Mouse (Mus musculus): ENCODE data around the gene Wfdc10.

Gene Wfdc10

DNA sequence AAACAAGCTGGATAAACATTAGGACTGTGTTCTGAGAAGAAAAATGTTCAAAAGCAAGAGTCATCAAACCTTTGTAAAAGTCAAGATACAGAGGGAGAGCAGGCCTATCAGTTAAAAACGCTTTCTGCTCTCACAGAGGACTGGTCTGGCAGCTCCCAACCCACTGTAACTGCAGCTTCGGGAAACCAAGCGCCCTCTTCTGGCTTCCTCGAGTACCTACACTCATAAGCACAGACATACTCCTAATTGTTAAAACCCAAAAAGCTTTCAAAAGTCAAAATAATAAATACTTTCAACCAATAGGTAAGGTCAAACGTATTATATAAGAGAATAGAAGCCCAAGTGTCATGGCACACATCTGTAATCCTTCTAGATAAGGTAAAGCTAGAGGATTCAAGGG, 48.4 kb downstream of the Wfdc10 start:
- no peak for DNase-seq

DNA sequence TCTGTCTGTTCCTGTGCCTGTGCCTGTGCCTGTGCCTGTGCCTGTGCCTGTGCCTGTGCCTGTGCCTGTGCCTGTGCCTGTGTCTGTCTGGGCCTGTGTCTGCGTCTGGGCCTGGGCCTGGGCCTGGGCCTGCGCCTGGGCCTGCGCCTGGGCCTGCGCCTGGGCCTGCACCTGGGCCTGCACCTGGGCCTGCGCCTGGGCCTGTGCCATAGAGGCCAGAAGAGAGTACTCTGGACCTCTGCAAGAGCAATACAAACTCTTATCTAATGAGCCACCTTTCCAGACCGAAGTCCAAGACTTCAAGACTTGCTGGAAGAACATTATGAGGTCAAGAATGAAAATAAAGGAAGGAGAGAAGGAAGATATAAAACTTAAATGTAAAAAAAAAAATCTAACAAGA, 49.5 kb downstream of the Wfdc10 start:
- DNase-seq, result no peak

DNA sequence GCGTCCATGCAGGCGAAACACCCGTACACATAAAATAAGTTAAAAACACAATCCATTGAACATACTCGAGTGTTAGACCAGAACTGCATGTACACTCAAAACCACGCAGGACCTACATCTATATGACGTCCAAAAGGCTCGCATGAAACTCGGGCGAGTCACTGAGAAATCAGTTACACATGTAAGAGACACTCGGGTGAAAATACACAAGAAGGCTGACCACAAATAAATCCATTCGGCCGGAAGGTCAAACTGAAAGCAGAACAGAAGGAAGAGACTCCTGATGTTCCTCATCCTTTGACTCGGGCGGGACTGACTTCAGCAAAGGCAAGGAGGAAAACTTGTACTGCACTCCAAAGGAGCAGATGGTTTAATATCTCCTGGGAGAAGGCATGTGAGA, 50.1 kb downstream of the Wfdc10 start:
- DNase-seq, result no peak

Measured in kidney, postnatal 14 days (tissue).